Mouse (Mus musculus): ENCODE measurements at regions not wholly inside any gene's neighbourhood (a gene's known extent, or its start where the extent isn't known, plus 50 kb on each side); places are given as distances from the start of the nearest gene placed in this dataset.

- TF ChIP-seq POLR2A (IDR thresholded peaks at IDR 0.05; ENCODE audit: borderline replicate concordance, extremely low read depth, insufficient read depth, insufficient read length, poor library complexity, severe bottlenecking) (no peak), CTCF (IDR thresholded peaks at IDR 0.05; ENCODE audit: borderline replicate concordance, extremely low read depth, insufficient read depth, insufficient read length) (no peak)
- DNase-seq (ENCODE audit: low read depth) = peak; percentile 65
Measured at GRCm38 (mm10) chr8:12330886-12331285, 52.3 kb downstream of the A230072I06Rik start.

- peak; percentile 58 for DNase-seq (ENCODE audit: low read depth)
- TF ChIP-seq POLR2A (IDR thresholded peaks at IDR 0.05; ENCODE audit: borderline replicate concordance, extremely low read depth, insufficient read depth, insufficient read length, poor library complexity, severe bottlenecking) = no peak
- TF ChIP-seq CTCF (IDR thresholded peaks at IDR 0.05; ENCODE audit: borderline replicate concordance, extremely low read depth, insufficient read depth, insufficient read length) = no peak
Measured at GRCm38 (mm10) chr8:12331652-12332051, 53.0 kb downstream of the A230072I06Rik start.

DNA sequence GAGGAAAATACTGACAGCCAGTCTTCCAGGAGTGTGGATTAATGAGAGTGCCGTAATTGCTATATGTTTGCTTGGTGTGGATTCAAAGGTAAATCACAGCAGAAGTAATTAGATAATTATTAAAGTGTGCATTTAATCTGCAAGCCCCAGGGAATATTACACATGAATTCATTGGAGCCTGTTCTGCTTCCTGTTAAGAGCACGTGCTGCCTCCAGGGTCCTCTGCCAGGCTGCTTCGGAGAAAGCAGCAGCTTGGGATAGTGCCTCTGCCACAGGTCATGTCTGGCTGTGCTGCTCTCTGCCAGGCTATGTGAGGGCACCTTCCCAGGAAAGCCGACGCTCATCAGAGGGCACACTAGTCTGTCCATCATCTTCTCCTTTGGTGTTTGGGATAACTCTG is 55.5 kb downstream of the A230072I06Rik start:
- DNase-seq (ENCODE audit: low read depth) = peak; percentile 70
- no peak for TF ChIP-seq CTCF (IDR thresholded peaks at IDR 0.05; ENCODE audit: borderline replicate concordance, extremely low read depth, insufficient read depth, insufficient read length)
- TF ChIP-seq POLR2A (IDR thresholded peaks at IDR 0.05; ENCODE audit: borderline replicate concordance, extremely low read depth, insufficient read depth, insufficient read length, poor library complexity, severe bottlenecking) = no peak

GRCm38 (mm10) chr8:12334605-12335004 is 56.0 kb downstream of the A230072I06Rik start:
- TF ChIP-seq POLR2A (IDR thresholded peaks at IDR 0.05; ENCODE audit: borderline replicate concordance, extremely low read depth, insufficient read depth, insufficient read length, poor library complexity, severe bottlenecking) (no peak), CTCF (IDR thresholded peaks at IDR 0.05; ENCODE audit: borderline replicate concordance, extremely low read depth, insufficient read depth, insufficient read length) (no peak)
- DNase-seq (ENCODE audit: low read depth) = no peak

- TF ChIP-seq POLR2A (IDR thresholded peaks at IDR 0.05; ENCODE audit: borderline replicate concordance, extremely low read depth, insufficient read depth, insufficient read length, poor library complexity, severe bottlenecking) = no peak
- no peak for TF ChIP-seq CTCF (IDR thresholded peaks at IDR 0.05; ENCODE audit: borderline replicate concordance, extremely low read depth, insufficient read depth, insufficient read length)
- DNase-seq (ENCODE audit: low read depth) = peak; percentile 95
Measured at GRCm38 (mm10) chr8:12339149-12339924, 55.8 kb upstream of the Sox1 start.

GRCm38 (mm10) chr8:12340946-12341345 is 54.1 kb upstream of the Sox1 start:
- TF ChIP-seq CTCF (IDR thresholded peaks at IDR 0.05; ENCODE audit: borderline replicate concordance, extremely low read depth, insufficient read depth, insufficient read length) (no peak), POLR2A (IDR thresholded peaks at IDR 0.05; ENCODE audit: borderline replicate concordance, extremely low read depth, insufficient read depth, insufficient read length, poor library complexity, severe bottlenecking) (no peak)
- peak; percentile 75 for DNase-seq (ENCODE audit: low read depth)

Measured in brain, embryonic 14.5 days (tissue).